Mouse (Mus musculus) kidney, adult 18-20 months (tissue): ENCODE results near the gene Fam57b.

ENCODE experiments used
- DNase-seq: peaks from one replicate; pipeline ENCODE4 v3.0.0; 2021

The Fam57b gene

GRCm38 (mm10) chr7:126797411-126798126 is at the start of gene Fam57b:
Gene Fam57b (plus strand): TSS chr7:126797668.
- peak; percentile 46 for DNase-seq

- DNase-seq, result no peak
Measured at GRCm38 (mm10) chr7:126748824-126749223, 48.6 kb upstream of the Fam57b start.

GRCm38 (mm10) chr7:126749582-126750343 is 47.7 kb upstream of the Fam57b start:
- no peak for DNase-seq

GRCm38 (mm10) chr7:126754866-126755265 is 42.6 kb upstream of the Fam57b start:
- peak; percentile 86 for DNase-seq

GRCm38 (mm10) chr7:126758539-126758938 is 38.9 kb upstream of the Fam57b start:
- no peak for DNase-seq

- peak; percentile 90 for DNase-seq
Measured at GRCm38 (mm10) chr7:126759050-126759671, 38.3 kb upstream of the Fam57b start, which contains the start of gene Mapk3. Gene Mapk3 (plus strand): TSS chr7:126759601.

- no peak for DNase-seq
Measured at GRCm38 (mm10) chr7:126759672-126760390, 37.6 kb upstream of the Fam57b start.

GRCm38 (mm10) chr7:126760391-126760802 is 37.1 kb upstream of the Fam57b start:
- DNase-seq, result peak; percentile 63

- no peak for DNase-seq
Measured at GRCm38 (mm10) chr7:126760956-126761355, 36.5 kb upstream of the Fam57b start.

GRCm38 (mm10) chr7:126761529-126762067 is 35.9 kb upstream of the Fam57b start:
- DNase-seq, result no peak

GRCm38 (mm10) chr7:126762471-126763008 is 34.9 kb upstream of the Fam57b start:
- DNase-seq, result no peak

- DNase-seq, result no peak
Measured at GRCm38 (mm10) chr7:126765540-126765939, 31.9 kb upstream of the Fam57b start.

- DNase-seq, result peak; percentile 67
Measured at GRCm38 (mm10) chr7:126766201-126766600, 31.3 kb upstream of the Fam57b start, which contains the start of gene Gdpd3. Gene Gdpd3 (plus strand): TSS chr7:126766334.

GRCm38 (mm10) chr7:126767001-126767400 is 30.5 kb upstream of the Fam57b start:
- DNase-seq, result no peak

GRCm38 (mm10) chr7:126770784-126771183 is 26.7 kb upstream of the Fam57b start:
- no peak for DNase-seq

GRCm38 (mm10) chr7:126773351-126773750 is 24.1 kb upstream of the Fam57b start:
- no peak for DNase-seq

- no peak for DNase-seq
Measured at GRCm38 (mm10) chr7:126774463-126774862, 23.0 kb upstream of the Fam57b start.

- DNase-seq, result no peak
Measured at GRCm38 (mm10) chr7:126775185-126775977, 22.1 kb upstream of the Fam57b start.

GRCm38 (mm10) chr7:126775978-126776234 is 21.6 kb upstream of the Fam57b start:
- no peak for DNase-seq

GRCm38 (mm10) chr7:126776598-126777057 is 20.8 kb upstream of the Fam57b start, which contains the start of gene Ypel3:
Gene Ypel3 (plus strand): TSS chr7:126776955.
- DNase-seq, result peak; percentile 93

GRCm38 (mm10) chr7:126777476-126777875 is 20.0 kb upstream of the Fam57b start:
- DNase-seq, result peak; percentile 51
